Mouse (Mus musculus) R1 (cell line): ENCODE data around the gene Primpol.

Experiments used
- DNase-seq: peaks from one replicate; pipeline ENCODE4 v3.0.0-alpha.2; 2018; ENCODE audit warnings: low read depth, low spot score

Primpol gene

DNA sequence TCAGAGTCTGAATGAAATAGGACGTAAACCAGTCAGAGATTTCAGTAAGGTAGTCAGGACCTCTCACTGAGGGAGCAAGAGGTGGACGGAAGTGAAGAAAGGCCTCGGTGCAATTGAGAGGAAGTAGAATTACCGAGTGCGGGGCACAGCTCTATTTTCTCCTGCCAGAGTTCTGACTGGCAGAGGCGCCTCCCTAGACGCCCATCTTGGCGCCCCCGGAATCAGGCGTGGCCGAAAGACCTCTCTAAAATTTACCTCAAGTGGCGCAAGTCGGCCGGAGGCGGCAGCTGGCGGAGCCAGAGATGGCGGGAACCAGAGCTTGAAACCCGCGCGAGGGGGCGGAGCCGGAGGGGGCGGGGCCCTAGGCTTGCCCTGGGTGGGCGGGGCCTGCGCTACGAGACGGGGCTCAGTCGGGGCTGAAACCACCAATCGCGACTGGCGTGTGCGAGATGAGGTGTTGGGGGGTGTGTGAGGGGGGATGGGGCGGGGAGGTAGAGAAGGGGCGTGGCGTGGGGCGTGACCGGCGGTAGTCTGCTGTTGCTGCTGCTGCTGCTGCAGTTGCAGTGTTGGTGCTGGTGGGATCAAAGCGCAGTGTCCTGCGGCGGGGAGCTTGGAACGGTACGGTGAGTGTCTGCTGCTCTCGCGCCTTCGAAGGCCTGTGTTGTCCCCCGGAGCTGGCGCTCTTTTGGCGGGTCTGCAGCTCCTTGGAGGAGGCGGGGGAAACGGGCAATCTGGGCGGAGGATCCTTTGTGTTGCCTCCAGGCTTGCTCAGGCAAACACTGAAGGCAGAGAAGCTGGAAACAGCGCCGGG is at the start of gene Primpol, which contains the start of gene Casp3:
Primpol (minus strand) TSS at position 334 of the 811 bp plus-strand sequence.
Casp3 (plus strand) TSS at position 413 of the 811 bp plus-strand sequence.
- DNase-seq = peak; percentile 96

DNA sequence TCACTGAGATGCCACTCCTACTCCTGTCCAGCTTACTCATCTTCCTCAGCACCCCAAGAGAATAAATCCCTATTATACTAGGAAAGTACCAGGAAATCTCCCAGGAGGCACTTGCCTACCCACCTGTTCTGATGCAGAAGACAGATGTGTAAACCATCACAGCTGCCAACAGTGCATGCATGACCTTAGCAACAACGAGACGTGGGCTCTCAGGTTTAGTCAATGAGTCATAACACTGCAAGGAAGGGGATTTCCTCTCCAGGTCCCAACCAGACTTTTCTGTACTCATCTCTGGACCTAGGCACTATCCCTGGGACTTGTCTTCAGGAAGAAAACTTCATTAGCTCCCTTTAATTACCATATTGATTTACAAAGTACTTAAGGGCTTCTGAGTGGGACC is 38.9 kb upstream of the Primpol start:
- DNase-seq = no peak

DNA sequence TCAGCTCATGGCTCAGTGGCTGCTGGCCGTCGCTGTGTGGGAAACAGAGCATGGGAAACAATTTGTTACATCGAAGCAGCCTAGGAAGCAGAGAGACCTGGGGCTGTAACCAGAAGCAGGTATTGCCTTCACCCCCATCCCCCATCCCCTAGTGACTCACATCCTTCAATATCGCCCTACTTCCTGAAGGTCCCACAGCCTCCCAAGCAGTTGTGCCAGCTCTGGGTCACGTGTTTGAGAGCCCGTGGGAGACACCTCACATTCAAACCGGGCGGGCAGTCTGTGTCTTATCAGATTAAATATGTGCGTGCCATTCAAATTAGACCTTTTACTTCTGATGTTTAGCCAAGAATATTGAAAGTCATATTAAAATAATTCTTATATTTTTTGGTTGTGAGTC is 34.9 kb upstream of the Primpol start:
- DNase-seq = no peak

DNA sequence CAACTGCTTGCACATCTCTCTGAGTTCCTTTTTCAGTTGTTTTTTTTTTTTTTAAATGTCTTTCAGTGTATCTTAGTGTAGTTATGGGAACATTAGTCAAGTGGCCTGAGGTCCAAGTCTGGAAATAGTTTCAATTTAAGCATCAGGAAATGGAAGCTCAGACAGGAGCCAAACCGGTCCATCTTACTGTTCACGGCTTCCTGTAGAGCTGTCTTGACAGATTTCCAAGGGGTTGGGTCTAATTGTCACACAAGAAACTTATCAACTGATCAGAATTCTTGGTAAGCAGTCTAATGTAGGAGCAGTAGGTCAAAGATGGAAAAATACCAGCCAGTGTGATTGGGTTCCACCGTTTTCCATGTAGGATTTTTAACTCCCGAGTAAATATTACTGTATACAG is 31.4 kb upstream of the Primpol start:
- DNase-seq = no peak

DNA sequence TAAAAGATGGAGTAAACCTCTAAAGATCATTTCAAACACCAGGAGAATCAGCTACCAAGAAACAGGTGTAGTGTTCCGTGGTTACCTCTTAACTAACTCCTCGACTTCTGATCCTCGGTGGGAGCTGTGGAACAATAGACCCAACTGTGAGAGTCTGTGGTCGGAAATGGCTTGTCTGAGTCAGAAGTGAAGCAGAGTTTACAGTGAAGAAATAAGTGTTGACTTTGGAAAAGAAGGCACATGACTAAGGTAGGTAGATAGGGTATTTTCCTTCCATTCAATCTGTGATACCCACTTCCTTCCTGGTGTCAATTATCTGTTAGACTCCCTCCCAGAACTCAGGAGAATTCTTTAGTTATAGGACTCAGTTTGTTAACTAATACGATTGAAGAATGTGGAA is 24.3 kb upstream of the Primpol start:
- DNase-seq = peak; percentile 28

DNA sequence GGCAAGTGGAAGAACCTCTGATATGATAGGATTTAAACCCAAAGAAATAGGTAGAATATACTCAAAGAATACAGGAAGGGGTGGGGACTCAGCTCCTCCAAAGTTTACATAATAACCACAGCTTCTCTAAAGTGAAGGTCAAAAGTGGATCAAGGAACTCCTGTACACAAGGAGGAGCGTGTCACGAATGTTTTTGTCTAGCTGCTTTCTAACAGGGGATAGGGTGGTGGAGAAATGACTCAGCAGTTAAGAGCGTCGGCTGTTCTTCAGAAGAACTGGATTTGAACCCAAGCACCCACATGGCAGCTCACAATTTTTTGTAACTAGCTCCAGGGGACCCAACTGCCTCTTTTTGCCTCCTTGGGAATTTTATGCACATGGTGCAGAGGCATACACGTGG is 22.8 kb upstream of the Primpol start:
- peak; percentile 65 for DNase-seq

DNA sequence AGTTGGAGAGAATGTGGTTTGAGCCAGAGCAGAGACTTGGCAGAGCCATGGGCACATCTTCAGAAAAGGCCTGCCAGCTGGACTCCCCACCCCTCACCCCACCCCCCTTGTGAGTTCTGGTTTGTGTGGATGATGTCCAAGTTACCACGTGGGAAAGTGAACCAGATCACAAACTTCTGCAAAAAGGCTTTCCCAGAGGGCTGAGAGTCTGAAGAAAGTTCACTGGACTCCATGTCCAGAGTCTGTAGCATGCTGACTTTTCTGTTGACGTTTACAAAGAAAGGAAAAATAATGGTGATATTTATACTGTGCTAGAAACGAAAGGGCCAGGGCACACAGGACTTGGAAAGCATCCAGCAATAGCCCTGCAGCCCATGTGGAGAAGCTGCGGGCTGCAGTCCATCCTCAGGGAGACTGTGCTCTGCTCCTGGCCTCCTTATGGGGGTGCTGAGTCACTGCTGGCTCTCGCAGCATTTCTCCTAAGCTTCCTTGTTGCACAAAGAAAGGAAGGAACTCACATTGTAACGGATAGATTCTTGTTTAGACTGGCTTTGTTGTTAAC is 22.1 kb upstream of the Primpol start:
- DNase-seq = peak; percentile 31

DNA sequence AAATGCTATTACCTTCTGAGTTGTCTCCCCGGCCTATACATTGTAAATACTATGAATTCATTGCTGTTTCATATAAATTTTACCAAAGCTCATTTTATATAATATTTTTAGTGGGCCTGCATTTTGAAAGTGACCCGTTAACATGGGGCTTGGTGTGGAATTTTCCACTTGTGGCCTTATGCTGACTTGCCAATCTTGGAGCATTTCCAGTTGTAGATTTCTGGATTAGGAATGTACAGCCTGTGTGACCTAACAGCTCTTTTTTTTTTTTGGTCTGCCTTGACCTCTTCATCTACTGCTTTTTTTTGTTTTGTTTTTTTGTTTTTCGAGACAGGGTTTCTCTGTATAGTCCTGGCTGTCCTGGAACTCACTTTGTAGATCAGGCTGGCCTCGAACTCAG is 13.9 kb upstream of the Primpol start:
- DNase-seq = no peak

DNA sequence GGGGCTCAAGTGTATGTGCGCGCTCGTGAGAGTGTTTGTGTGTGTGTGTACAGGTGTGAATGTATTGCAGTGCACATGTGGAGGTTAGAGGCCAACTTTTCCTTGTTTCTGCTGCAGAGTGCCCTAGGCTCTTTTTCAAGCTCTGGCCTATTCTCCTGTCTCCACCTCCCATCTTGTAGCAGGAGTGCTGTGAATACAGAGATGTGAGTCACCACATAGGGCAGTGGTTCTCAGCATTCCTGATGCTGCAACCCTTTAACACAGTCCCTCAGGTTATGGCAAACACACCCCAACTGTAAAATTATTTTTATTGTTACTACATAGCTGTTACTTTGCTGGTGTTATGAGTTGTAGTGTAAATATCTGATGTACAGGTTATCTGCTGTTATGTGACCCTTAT is 13.4 kb upstream of the Primpol start:
- DNase-seq = no peak

DNA sequence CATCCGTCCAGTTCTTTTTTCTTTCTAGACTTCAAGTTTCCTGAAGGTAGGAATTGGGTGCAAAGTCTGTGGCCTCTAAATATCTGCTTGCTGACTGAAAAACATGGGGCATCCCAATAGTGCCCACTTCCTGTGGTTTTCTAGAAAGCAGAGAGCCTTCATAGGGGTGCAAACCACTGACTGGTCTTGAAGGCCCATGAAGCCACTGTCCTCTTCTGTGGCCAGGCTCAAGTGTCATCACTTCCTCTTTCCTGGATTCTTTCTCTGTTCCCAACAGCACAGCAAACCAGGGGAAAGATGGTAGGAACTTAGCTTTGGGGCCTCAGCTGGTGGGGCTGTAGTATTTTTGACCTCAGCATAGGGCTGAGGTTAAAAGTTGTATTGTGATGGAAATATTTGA is 11.6 kb upstream of the Primpol start:
- DNase-seq = no peak

DNA sequence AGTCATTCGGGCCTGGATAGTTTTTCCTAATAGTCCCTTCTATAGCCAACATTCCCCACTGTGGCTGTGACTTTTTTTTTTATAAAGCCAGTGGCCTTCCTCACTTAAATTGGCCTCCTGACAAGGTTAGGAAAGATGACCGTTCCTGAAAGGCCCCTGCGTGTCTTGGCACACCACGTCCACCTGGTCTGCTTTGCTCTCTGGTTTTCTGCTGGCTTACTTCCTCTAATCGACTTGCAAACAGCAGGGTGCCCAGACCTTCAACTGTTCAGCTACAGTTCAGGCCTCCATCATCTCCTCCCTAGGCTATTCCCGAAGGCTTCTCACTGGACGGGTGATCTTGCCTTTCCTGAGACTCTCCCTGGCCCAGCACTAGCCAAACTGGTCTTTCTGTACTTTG is 10.9 kb upstream of the Primpol start:
- peak; percentile 32 for DNase-seq

DNA sequence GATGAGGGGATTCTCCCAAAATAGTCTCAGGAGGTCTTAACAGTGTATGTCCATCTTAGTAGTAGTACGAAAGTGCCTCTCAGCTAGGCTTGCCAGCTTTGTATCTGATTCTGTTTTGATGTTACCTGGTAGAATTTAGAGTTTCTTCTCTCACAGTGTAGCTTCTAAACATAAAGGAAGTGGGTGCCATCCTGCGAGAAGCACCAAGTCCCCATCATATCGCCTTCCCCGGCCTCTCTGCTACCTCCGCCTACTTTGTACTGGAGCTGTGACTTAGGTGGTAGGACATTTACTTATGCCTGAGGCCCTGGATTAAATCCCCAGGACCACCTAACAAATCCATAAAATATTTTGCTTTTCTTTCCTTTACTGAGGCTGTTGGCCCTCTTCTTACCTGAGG is 9.6 kb upstream of the Primpol start:
- no peak for DNase-seq

DNA sequence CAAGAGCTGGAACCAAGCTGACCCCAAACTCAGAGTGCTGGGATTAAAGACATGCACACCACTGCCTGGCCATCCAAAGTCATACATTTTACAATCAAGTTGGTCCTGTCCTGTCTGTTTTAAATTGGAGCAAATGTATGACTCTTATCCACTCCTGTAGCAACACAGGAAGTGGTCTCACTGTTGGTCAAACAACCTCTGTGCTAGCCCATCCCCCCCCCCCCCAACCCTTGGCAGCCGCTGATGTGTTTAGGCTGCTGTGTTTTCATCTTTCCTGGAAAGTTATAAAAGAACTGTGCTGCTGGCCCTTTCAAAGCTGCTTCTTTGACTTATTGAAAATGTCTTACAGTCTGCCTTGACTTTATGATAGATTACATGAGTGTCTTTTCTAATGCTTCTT is 8.2 kb upstream of the Primpol start:
- no peak for DNase-seq

DNA sequence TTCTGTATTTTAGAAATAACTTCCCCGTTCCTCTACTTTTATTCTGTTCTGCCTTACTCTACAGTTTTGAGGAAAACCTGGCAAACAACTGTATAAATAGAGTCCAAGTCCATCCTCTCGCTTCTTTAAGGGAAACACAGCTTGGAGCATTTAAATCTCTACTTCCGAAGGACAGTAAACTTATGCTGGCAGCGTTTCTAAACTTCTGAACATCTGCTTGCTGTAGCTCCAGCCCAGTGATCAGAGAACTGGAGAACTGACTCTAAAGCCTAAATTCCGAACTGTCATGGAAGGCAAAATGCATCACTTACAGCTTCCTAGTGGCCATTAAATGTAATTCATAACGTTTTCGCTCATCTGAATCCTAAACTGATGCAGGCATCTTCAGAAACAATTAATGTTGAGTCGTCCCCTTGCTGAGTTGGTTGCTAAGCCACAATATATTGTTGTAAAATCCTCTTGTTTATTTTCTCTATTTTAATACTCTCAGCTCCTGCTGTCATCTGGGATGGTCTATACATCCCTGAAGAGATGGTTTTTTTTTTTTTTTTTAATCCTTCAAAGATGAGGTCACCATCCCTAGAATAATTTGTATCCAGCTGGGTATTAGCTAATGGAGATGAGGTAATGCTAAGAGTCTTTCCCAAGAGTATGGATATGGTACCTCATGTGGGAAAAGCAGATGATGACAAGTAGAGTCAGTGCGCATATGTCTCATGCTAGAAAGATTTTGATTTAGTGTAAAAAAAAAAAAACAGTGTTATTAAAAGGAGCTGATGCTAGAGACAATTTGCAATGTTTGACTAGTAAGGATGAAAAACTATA is 5.6 kb upstream of the Primpol start:
- DNase-seq = no peak

DNA sequence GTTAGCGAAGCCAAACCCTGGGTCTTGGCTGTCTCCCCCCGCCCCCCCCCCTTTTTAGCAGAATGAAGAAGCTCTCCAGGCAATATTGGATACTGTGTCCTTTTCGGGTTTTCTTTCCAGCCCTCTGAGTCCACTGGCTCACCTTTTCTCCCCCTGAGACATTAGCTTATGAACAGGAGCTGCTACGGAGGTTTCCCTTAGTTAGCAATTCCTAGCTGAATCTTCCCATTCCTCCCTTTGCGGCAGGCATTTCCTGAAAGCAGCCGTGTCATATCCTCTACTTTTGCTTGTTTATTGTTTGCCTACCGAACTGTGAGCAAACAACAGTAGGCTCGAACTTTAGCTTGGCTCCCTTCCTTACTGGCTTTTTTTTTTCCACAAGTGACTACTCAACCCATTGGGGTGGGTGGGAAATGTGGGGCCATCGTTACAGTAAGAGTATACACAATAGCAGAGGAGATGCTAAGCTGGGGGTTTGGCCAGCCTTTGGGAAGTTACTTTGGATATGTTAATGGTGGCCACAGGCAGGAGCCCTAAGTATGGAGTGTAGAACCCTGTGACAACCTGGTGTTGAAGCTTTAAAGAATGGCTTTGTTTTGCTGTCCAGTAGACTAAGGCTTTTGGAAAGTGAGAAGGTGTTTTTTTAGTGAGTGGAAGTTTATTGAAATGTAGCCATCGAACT is 1.8 kb upstream of the Primpol start:
- peak; percentile 84 for DNase-seq

DNA sequence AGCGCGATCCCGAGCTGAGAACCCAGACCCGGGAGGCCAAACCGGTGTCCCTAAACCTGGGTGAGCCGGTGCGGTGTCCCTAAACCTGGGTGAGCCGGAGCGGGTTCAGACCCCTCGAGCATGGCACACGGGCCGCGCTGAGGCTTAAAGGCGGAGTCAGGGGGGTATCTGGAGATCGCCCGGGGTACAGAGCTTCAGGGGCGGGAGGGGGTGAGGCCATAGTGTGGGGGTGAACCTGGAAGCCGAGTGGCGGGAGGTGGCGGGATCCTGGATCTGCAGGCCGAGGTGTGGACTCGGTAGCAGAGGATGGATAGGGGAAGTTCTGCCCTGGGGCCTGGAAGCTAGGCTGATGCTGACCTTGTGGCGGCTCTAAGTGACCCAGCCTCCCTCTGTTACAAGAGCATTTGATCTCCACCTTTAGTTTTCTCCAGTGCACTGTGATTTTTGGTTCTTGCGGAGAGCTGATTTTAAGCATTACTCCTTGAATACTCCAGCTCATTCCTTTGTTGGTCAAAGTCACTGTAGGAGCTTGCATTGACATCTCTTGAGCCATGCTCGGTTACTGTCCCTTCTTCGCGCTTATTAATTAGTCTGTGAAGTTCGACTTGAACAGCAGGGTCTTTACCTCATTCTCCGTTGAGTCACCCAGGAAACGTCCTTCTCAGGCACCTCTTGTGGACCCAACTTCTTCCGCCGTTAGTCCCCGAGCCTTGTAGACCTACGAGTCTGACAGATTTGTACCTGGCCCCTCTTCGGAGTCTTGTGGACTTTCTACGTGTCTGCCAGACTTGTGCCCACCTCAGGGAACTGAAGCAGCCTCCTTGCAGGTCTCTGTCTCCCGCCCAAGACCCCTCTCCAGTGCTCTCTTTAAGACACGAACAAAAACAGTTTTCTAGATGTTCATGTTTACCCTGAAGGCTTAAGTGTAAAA is 943 bp upstream of the Primpol start:
- peak; percentile 10 for DNase-seq

DNA sequence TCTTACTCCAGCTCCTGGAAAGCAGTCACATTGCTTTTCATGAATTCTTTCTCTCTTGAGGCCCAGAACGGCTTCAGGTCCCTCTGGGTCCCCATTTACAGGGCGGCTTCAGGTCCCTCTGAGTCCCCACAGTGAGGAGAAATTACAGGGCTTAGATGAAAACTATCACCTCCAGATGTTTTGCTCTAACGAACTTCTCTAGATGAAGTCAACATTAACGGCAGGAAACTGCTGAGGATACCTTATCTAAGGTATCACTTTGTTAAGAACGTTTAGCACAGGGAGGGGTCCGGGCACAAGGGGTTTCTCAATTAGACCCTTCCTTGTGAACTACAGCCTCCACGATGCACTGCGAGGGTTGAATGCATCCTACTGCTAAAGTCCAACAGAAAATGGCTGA is 1.1 kb downstream of the Primpol start:
- no peak for DNase-seq

DNA sequence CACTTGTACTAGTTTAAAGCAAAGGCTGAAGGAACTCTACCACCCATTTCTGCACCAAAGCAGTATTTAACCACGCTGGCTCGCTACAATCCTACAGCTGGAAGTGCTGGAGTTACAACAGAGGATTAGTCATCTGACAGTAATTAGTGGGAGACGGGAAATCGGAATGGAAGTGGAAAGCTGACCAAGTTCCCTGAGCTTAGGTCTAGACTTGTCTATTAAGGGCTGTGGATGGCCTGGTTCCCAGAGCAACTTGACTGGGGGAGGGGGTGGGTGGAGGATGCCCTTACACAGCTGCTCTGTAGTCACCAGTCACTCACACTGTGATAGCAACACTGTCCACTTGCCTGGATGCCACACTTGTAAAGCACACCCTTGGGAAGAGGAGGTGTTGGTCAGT is 3.6 kb downstream of the Primpol start:
- no peak for DNase-seq

DNA sequence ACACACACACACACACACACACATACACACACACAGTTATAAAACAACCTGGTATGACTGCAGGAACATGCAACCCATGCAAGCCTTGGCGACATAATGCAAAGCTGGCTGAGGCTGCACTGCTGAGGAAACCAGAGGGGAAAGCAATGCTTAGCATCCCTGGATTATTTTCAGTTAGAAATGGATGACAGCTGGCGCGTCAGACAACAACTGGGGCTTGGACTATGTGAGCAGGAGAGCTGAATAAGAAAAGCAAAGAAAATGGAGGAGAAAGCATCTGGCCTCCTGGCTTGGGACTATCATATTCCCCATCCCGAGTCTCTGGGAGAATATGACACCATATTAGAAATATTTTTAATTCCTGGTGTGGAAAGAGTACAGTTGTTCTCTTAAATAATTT is 4.1 kb downstream of the Primpol start:
- no peak for DNase-seq

DNA sequence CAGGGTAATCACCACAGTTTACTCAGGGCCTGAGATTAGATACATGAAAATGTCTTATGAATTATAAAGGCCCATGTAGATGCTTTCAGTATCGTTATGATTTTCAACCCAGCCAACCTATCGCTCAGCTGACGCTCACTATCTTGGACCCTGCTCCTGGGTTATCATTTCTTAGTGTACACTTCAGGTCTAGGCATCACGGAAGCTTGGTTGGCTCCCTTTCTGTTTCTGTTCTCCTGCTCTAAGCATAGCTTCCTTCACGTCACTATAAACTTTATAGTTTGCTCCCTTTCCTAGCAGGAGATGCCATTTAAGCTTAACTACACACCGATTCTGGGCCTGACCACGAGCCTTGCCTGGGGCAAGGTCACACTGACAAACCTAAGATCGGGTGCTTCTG is 5.5 kb downstream of the Primpol start:
- DNase-seq = no peak

DNA sequence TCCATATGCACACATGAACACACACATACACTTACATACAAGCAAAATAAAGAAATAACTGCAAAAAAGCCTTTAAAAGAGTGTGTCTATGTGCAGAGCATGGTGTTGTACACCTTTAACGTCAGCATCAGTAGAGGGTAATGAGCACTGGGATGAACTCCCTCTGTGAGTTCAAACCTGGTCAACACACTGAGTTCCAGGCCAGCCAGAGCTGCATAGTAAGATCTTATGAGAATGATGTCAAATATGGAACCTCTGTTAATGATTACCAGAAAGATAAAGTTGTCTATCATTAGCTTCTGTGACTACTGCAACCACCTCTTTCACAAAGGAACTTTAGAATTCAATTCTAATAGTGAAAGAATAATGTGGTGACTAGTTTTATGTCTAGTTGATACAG is 10.1 kb downstream of the Primpol start:
- DNase-seq = no peak
